Mouse (Mus musculus) bone marrow macrophage, adult 2 months (primary cell): ENCODE measurements around the gene Hsd17b7.

Experiments
- CTCF ChIP-seq: IDR thresholded peaks from 2 replicates; pipeline ENCODE4 v1.5.1; 2012; ENCODE audit warnings: low read depth, mild to moderate bottlenecking, low read length, moderate library complexity
- POLR2A ChIP-seq: IDR thresholded peaks from 2 replicates; pipeline ENCODE4 v1.6.1; 2012; ENCODE audit warnings: mild to moderate bottlenecking, low read depth, low read length, borderline replicate concordance

DNA sequence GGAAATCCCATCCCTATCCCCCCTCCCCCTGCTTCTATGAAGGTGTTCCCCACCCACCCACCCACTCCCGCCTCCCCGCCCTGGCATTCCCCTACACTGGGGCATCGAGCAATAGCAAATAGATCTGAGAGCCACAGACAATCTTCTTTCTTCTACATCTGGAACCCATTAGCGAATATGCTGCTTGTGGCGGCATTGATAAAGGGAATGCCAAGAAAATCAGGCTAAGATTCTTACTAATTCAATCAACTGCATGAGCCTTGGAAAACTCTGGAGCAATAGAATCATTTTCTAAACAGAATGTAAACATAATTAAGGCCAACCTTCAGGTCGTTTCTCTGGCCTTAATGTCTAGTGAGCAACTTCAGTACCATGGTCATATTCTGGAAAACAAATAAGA, 57.5 kb downstream of the Hsd17b7 start:
- TF ChIP-seq POLR2A, result no peak
- TF ChIP-seq CTCF, result no peak
